Mouse (Mus musculus) T-cell, adult 2 months (primary cell): Measurements from ENCODE around the gene Arnt2.

Experiments used
- DNase-seq: peaks from one replicate; pipeline ENCODE4 v3.0.0; 2022; ENCODE audit warnings: low spot score

Arnt2 gene

DNA sequence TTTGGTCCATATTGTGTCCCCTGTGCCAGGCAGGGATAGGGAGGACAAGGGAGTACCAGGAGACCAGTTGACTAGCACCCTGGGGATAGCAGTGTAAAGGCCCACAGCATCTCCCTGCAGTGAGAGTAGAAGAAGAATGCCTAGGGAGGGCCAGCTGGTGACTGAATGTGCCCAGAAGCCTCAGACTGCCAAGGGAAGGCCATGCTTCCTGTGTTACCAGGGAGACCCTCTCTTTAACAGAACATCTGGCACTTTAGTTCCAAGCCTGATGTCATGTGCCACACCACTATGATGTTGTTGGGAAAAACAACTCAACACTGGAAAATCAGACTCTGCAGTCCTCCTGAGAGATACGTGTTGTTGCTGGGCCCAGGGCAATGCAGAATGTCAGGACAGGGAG lies 12.7 kb downstream of the Arnt2 start:
- no peak for DNase-seq

DNA sequence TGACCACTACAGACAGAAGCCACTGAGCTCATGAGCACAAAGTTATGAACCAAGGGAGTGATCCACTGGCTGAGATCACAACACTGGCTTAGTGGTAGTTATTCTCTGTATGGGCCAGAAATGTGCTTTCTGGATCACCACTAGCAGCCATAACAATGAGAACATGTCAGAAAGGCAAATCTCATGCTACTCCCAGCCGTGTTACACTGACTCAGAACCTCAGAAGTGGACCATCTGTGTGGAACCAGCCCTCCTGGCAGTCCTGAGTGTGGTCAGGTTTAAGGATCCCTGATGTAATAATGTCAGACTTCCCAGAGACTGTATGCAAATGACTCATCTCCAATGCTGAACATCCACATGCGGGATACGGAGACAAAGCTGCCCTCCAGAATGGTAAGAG lies 13.4 kb downstream of the Arnt2 start:
- DNase-seq = no peak

DNA sequence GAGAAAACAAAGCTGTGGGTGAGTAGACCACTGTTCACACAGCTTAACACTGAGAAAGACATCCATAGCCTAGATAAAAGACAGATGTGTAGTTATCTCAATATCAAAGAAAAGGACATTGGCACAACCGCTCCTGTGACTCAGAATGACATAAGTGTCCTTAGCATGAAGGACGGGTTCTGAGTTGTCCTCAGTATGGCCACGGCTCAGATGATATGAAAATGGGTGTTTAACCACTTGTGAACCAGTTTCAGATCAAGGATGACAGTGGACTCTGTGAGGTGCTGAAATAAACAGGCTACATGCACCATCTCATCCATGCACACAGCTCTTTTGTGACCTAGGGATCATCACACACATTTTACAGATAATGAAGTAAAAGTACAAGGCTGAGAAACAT lies 22.1 kb downstream of the Arnt2 start:
- DNase-seq = no peak

DNA sequence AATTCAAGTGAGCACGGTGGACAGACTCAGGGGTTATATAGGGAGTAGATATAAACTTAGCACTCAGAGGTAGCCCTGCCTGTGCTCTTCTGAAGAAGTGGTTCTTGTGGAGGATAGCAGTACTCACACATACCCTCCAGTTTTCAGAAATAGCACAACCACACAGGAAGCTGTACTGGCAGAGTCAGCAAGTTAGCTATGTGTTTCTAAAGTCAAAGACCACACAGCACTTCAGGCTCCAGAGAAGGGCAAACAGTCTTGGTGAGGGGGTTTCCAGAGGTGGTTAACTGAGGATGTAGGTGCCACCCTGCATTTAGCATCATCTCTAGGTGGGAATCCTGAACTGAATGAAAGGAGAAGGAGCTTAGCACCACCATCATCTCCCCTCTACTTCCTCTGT lies 23.5 kb downstream of the Arnt2 start:
- DNase-seq = no peak

DNA sequence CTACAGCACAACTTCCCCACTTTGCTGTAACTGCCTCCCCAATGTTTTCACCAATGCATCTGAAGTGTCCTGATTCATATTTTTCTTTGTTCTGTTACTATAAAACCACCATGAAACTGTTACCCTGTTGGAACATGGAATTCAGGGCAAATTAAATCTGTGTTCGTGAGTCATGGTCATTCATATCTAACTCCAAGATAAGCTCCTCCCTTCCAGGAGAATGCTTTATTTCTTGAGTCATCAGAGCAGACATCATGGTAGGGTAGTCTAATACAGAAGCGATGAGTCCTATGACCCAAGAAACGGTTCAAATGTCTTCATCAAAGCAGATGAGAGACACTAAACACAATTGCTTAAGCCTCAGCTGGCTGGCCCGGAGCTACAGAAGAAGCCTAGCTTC lies 25.2 kb downstream of the Arnt2 start:
- no peak for DNase-seq

DNA sequence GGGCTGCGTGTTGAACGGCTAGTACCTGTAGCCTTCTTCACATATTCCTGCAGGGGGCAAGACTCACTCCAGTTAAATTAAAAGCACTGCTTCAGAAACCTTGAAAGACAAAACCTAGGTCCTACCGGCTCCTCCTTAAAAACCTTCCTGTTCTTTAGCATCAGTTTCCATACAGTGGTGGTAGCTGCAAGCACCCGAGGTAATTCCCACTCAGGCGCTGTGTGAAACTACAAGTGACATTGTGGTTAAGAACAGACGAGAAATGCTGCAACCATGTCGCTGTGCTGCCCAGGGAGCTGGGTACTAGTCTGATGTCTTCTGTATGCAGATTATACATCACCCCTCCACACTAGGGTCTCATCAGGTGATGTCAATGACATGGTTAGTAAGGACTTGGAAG lies 25.9 kb downstream of the Arnt2 start:
- no peak for DNase-seq

DNA sequence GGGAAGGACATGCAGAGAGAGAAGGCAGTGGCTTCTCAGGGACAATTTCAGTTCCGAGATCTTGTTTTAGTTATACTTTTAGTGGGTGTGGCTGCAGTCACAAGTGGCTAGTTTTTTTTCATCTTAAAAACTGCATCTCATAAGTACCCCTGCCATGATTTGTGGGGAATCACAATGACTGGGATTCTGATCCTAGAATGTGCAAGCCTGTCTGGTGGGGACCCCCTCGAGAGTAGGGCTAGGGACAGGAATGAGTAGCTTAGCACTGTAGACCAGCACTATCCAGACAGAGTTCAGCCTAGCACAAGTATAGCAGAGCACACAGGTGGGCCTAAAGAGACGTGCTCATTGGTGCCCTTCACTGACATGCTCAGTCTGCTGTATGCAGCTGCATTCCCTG lies 27.6 kb downstream of the Arnt2 start:
- no peak for DNase-seq

DNA sequence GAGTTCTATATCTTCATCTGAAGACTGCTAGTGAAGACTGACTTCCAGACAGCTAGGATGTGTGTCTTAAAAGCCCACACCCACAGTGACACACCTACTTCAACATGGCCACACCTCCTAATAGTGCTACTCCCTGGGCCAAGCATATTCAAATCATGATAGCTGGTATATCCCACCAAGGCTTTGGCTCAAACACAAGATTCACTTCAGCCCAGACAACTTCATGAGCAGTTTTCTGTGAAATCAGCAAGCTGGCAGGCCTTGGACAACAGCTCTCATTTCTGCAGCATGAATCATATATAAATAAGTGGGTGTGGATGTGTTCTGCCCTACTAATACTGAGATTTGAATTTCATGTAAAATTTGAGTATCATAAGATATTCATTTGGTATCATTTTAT lies 29.2 kb downstream of the Arnt2 start:
- DNase-seq = no peak

DNA sequence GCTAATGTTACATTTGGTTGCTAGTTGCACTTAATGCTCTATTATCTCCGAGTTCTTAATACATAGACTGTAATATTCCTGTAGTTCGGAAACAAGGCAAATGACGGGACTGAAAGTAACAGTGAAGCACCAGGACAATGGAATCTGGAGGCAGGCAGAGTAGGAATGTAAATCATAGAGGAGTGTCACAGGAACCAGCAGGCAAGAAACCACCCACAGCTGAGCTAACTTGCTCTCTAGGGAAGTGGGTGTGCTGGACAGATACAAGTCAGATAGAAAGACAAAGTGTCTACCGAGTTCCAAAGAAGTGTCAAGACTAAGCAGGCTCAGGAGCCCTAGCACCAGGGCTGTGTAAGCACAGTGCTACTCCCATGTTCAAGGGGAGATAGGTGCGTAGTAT lies 32.6 kb downstream of the Arnt2 start:
- DNase-seq = no peak

DNA sequence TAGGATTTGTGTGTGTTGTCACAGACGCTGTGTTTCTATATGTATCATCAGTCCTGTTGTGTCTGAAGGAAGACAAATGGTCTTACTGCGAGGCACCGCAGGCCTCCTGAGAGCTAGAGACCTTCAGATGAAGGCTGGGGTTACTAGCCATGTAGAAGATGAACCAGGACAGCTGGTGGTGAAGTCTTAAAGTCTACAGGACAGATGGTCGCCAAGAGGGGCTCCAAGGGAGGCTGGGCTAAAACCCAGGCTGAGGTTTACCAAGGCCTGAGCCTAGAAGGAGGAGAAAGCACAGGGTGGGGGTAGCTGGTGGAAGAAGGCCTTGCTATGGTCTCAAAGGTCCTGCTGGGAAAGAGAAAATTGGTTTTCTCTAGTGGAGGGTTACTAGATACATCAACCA lies 36.3 kb downstream of the Arnt2 start:
- DNase-seq = no peak

DNA sequence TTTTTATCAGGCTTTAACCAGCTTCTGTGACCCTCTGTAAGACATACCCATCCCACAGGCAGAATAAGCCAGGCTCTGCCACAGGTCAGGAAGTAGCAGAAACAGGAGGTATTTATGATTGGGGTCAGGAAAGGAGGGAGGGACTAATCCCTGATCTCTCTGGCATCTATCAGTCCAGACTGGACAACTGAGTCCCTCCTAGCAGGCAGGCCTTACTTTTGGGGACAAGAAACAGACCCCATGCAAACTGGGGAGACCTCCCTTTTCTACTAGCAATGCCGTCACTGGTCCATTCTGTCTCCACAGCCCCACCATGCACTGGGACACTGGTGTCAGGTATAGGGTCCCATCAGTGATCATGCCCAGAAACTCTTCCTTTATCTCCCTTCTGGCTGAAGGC lies 37.1 kb downstream of the Arnt2 start:
- no peak for DNase-seq

DNA sequence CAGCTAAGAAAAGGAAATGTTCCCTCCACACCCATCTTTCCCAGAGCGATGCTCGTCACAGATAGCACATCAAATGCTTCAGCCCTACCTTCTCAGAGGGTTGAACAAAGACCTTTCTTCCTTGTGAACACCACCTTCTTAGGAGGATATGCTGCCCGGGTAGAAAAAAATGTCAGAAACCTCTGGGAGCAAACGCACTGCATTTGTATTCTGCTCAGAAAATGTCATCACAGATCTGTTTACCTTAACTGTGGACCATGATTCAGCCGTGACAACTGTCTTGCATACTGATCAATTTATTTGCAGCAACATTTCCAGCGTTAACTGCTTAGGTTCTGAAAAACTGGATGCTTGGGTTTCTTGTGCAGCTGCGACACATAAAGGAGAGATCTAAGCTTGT lies 37.7 kb downstream of the Arnt2 start:
- DNase-seq = no peak

DNA sequence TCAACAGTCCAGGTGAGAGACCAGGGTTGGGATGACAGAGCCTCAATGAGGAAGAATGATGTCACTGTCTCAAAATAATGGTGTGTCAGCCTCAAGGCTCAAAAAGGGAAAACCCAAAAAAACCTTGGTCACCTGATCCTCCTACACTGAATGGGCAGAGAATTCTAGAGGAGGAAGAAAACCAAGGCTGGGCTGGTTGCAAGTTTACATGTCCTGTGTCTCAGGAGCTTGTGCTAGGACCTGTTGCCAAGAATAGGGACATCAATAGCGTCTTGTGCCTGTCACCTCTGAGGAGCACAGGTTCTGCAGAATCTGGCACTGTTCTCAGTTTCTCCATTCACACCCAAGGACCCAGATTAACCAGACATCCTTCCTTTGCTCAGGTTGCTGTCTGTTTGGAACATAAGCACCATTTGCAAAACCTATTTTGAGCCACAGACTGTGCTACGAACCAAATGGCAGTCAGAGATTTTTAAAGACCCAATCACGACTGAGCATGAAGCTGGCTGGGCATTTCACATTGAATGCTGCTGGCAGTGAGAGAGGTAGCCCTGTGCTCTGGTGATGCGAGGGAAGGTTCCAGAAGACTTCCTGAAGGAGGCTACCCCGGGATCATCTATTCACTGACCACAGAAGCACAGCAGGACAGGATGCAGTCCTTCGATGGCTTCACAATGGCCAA lies 38.9 kb downstream of the Arnt2 start:
- no peak for DNase-seq

DNA sequence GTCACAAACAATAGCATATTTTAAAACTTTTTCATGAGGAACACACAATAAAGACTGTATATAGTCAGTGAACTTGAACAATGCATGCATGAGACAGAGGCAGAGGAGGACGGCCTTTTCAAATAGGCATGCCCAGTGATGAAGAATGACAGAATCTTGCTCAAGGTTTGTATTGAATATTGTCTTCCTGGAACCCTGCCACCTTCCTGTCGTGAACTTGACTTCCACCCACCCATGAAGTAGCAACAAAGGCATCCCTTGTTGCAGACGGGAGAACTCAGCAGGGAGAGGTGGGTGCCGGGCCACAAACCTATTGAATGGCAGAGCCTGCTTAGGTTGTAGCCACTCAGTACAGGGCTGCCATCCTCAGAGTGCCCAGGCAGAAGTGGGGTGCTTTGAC lies 43.7 kb downstream of the Arnt2 start:
- DNase-seq = no peak

DNA sequence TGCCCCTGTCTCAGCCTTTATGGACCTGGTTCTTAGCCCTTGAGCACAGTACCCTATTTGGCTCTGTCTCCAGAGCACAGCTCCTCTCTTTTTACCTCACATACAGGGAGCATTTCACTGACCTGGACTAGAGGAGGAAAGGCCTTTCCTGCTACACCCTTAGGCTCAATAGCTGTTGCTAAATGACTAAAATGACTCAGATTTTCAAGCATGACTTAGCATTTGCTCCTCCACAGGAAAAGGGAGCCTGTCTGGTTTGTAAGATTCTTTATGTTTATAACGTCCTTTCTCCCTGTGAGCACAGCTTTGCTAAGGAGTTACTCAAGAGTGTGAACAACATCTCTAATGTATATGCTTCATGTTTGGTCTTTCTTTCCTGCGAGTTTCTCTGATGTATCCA lies 47.3 kb downstream of the Arnt2 start:
- DNase-seq = no peak

DNA sequence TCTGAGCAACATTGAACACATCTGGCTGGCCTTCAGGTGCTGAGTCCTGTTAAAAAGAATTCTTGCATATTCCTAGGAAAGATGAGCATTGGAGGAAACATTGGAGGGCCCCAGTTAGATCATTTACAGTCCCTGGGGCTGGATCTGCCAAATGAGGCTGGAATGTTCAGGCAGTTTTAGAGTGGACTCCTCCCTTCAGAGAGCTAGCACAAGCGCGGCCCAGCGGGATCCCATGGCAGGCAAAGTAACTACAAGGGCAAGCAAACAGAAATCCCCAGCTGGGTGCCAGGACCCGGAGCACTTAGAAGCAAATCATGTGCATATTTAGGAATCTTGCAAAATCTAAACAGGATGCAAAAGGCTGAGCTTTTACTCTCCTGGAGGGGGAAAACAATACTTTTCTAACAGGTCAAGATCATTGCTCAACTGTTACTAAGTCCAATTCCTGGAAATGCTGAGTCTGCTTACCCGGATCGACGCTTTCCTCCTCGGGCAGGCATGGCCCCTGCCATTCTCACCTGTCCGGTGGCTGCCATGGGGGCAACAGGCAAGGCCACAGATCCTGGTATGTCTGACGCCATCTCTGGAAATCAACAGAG lies 48.8 kb downstream of the Arnt2 start:
- no peak for DNase-seq

DNA sequence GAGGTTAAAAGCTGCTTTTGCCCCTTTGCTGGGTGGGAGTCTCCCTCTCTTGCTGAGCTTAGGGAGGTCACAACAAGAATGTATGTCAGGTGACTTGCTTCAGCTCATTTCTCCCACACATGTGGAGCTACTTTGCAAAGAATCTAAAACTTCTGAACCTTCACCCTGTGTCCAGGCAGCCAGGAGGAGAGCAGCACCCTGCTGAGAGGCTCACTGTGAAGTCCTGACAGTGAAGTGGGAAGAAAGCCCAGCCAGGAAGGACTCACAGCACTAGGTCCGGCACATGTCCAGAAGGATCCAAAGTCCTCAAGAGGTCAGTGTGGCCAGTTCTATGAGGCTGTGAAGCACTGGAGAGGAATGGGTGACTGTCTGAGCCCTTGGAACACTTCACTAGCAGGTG lies 51.5 kb downstream of the Arnt2 start:
- DNase-seq = no peak

DNA sequence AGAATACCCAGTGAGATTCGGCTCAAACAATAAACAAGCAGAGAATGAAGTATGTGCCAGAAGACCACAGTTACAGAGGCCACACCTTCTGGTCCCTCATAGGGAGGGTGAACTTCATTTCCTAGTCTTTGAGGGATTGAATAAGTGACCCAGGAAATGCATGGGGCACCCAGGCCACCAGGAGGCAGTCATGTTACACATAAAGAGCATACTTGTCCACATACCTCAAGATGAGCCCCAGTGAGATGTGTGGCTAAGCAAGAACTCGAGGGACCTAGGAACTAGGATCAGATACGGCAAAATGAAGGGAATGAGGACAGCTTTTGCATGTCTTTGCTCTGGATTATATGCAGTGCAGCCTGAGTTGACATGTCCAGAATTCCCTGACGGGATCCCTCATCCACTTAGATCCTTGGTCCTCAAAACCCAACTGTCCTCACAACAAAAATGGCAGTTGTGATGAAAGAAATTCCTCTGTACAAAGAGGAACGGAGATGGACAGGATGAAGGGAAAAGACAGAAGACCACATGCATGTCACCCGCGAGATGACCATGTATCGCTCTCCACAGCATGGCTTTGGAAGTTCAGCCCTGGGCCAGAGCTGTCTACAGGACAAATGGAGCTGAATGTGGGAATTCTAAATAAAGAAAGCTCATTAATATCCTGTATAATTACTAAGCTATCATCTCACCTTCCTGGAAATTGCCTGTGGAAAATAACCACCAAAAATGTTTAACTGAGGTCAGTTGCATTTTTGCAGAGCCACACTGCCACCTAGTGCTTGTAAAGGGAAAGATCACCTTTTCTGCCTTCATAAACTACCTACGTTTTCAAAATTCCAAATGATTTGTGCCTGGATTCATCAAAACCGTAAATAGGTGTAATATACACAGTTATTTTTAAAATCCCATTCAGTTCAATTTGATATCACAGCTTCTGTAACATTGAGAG lies 54.1 kb downstream of the Arnt2 start:
- peak; percentile 8 for DNase-seq

DNA sequence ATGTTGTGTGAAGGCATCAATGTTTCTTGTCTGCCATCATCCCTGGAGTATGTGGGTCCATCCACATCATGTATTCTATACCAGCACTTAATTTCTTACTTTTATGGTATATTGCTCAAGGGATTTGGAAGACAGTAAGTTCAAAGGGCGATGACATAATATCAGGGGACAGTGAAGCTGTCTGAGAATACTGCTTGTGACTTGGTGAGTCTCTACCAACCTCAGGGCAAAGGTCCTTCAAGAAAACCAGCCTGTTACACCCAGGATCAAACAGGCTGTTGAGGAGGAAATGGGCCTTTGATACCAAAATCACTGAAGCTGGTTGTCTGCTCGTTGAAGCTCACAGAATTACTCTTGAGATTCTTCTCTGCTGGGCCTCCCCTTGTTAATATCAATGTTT lies 55.1 kb downstream of the Arnt2 start:
- DNase-seq = no peak

DNA sequence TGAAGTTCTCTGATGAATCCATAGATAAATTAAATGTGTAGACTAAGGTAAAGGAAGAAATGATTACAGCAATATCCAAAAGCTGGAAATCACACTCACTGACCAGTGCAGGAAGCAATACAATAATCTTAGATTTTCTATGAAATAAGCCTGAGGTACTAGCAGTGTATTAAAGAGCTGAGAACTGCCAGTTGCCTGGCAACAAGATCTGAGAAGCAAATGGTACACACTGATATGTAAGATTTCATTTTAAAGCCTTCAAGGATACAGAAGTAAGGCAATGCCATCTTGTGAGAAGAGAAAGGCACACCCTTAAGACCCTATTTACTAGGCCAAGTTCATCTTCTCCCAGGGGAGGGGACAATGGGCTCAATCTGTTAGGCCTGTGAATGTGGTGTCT lies 59.4 kb downstream of the Arnt2 start:
- no peak for DNase-seq

DNA sequence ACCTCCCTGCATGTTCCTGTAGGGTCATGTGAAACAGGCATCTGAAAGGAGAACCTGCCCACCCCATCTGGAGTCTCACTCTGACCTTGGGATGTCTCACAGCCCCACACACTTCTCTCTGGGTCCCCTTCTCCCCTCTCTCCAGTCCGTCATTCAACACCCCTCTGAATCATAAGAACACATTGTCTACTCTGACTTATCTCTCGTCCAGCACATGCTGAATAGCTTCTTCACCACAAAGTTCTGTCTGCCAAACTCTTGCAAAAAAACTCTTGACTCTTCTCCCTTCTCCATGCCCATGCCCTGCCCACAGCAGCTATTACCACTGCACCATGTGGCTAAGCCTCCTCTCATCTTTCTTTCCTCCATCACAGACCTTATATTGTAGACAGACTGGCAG lies 60.0 kb downstream of the Arnt2 start:
- DNase-seq = no peak

DNA sequence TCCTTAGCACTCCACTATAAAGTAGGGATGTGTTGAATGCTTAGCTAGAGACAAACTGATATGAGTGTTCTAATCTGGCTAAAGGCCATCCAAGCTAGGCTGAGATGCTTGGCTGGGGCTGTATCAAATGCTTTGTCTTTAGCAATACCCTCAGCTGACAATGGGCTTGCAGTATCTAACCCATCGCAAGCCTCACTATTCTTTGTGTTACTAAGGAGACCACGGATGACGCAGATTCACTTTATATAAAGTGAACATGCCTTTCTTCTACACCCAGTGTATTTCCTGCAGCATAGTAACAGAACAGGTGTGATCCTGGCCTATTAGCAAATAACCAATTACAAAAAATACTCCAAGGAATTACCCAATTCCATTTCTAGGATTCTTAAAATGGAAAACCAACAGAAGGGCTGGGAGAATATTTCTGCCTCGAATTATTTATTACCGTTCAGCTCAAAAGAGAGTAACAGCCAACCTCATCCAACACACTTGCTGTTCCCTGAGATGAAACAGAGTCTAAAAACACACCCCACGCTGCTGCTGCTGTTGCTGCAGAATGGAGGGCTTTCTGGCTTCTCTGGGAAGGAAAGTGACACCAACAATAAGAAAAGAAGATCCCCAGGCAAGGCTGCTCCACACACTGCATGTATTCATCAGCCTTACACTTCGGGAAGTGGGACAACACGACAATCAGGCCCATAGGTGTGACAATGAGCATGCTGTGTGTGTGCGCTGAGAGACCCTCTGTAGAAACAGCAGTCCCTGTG lies 61.6 kb downstream of the Arnt2 start:
- no peak for DNase-seq

DNA sequence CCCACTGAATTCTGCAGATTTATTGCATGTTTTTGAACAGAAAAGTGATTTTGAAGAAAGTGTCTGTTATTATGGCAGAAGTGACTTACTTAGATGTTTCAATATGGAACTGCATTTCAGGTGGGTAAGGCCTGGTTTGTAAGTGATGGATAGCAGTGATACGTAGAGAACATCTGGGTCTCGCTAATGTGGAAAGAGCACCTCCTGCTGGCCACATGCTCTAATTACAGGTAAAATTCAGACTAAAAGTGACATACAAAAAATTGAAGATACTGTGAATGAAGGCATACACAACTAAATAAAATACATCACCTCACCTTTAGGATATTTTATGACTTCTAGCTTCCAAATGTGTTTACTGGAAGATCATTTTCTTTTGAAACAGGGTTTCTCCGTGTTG lies 66.8 kb downstream of the Arnt2 start:
- no peak for DNase-seq
